Mouse (Mus musculus) limb, embryonic 13.5 days (tissue): ENCODE results near the gene Ecpas. TPM values are rescaled to one million over a fixed set of nuclear protein-coding genes. Genes with fewer than 3 reads are reported as not detected.
A peak's percentile ranks its signal among the peaks of the same experiment; 100 is the strongest.

Experiments
- ATAC-seq: fragments of 200-750 bp; cut with Nextera tagmentation; 2 replicates; pipeline ENCODE4 v1.8.0; 2017; ENCODE audit warnings: low read depth, moderate number of reproducible peaks, moderate TSS enrichment; ENCODE audit not compliant: low FRiP score
- H3K27ac ChIP-seq: fragments of 300-500 bp; sonication (generic); 2 replicates; pipeline ENCODE4 v1.5.1; 2015; ENCODE audit warnings: inconsistent platforms, mild to moderate bottlenecking, moderate library complexity
- H3K27me3 ChIP-seq: fragments of 300-500 bp; sonication (generic); 2 replicates; pipeline ENCODE4 v1.6.1; 2015; ENCODE audit warnings: mild to moderate bottlenecking, inconsistent platforms
- H3K36me3 ChIP-seq: fragments of 300-500 bp; sonication (generic); 2 replicates; pipeline ENCODE4 v1.6.1; 2015; ENCODE audit warnings: inconsistent platforms, mild to moderate bottlenecking, moderate library complexity
- H3K4me1 ChIP-seq: fragments of 300-500 bp; sonication (generic); 2 replicates; pipeline ENCODE4 v1.6.1; 2015; ENCODE audit warnings: inconsistent platforms
- H3K4me2 ChIP-seq: fragments of 300-500 bp; sonication (generic); replicated peaks from 2 replicates; pipeline ENCODE4 v1.6.1; 2015; ENCODE audit warnings: inconsistent platforms, mild to moderate bottlenecking, moderate library complexity
- H3K4me3 ChIP-seq: fragments of 300-500 bp; sonication (generic); 2 replicates; pipeline ENCODE4 v1.5.1; 2015; ENCODE audit warnings: moderate library complexity, mild to moderate bottlenecking, inconsistent platforms
- H3K9ac ChIP-seq: fragments of 300-500 bp; sonication (generic); 2 replicates; pipeline ENCODE4 v1.6.1; 2015; ENCODE audit warnings: mild to moderate bottlenecking, inconsistent platforms
- H3K9me3 ChIP-seq: fragments of 300-500 bp; sonication (generic); 2 replicates; pipeline ENCODE4 v1.6.1; 2016; ENCODE audit warnings: inconsistent platforms
- WGBS: fragments of 180-500 bp; shearing (Covaris S2); methylation state at CpG from one replicate; pipeline ENCODE4 v1.1.7; 2015; 5-methylcytosine and 5-hydroxymethylcytosine counted together
- polyA plus RNA-seq: library from polyadenylated mRNA; unstranded; fragments of >200 nt; fragmentation: Nextera tagmentation; extraction: Ambion mirVana; gene quantifications from 2 replicates; pipeline ENCODE4 v1.2.1, GENCODE M21; 2015

Ecpas gene
- polyA plus RNA-seq, 1 experiment from 2014 or later: 31.6 TPM

GRCm38 (mm10) chr4:58932541-58932940, 20.0 kb upstream of the Ecpas start:
- no peaks in the 10 kb centered on the region for H3K4me1 ChIP-seq
- H3K27ac ChIP-seq: no peak overlapping the region
- H3K9ac ChIP-seq: no peak overlapping the region
- no peak for ATAC-seq
- 60% methylated on average over 6 of the region's 6 CpGs for WGBS
- no peaks in the 10 kb centered on the region for H3K9me3 ChIP-seq
- H3K27me3 ChIP-seq: no peaks in the 10 kb centered on the region
- H3K4me2 ChIP-seq: no peak overlapping the region
- no peak overlapping the region for H3K4me3 ChIP-seq
- H3K36me3 ChIP-seq: no peaks in the 10 kb centered on the region

- peaks cover 8% of the 10 kb centered on the region; the same call in 1 of the 2 replicates for H3K9me3 ChIP-seq
- no peak overlapping the region for H3K4me3 ChIP-seq
- H3K27me3 ChIP-seq: no peaks in the 10 kb centered on the region
- H3K4me2 ChIP-seq: no peak overlapping the region
- H3K27ac ChIP-seq: no peak overlapping the region
- no peak overlapping the region for H3K9ac ChIP-seq
- ATAC-seq: no peak
- no peaks in the 10 kb centered on the region for H3K4me1 ChIP-seq
- 61% methylated on average over 3 of the region's 3 CpGs for WGBS
- H3K36me3 ChIP-seq: no peaks in the 10 kb centered on the region
Observed at GRCm38 (mm10) chr4:58927661-58928060, 15.1 kb upstream of the Ecpas start.

DNA sequence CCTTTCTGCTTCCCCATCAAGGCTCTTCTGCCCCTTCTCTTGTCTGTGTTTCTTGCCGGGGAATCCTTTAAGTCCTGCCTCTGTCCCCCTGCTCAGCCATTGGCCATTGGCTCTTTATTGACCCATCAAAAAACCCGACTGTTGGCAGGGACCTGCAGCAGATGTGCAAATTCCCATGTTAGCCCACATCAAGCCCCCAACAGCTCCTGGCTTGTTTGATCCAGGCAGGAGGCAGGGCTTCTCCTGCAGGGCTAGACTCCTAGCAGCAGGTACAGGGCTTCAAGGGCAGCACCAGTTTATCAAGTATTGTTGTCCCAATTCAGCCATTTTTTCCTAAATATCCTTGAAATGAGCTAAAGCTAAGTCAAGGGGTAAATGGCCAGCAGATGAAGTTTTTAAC, 13.6 kb upstream of the Ecpas start:
- Histone ChIP-seq H3K4me3 (no peak overlapping the region), H3K4me2 (no peak overlapping the region), H3K36me3 (no peaks in the 10 kb centered on the region), H3K9me3 (peaks cover 8% of the 10 kb centered on the region; the same call in 1 of the 2 replicates), H3K4me1 (no peaks in the 10 kb centered on the region), H3K27ac (no peak overlapping the region), H3K9ac (no peak overlapping the region), H3K27me3 (no peaks in the 10 kb centered on the region)
- 13% methylated on average over 2 of the region's 2 CpGs for WGBS
- no peak for ATAC-seq

DNA sequence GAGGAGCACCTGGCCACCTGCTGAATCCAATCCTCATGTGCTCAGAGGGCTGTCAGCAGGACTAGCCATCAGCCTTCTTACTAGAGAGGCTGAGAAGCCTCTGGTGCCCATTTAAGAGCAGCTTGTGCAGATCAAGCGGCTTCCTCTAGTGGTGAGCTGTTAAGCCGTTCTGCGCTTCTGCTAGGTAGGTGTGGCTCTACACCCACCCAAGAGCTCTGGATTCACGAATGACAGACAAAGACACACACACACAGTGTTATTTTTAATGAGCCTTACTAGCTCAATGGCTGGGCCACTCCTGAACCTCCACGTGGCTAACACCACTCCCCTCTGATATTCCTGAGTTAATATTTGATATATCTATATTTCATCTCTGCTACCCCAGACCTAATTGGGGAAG, 13.1 kb upstream of the Ecpas start:
- H3K4me1 ChIP-seq: no peaks in the 10 kb centered on the region
- no peak for ATAC-seq
- H3K9me3 ChIP-seq: peaks cover 8% of the 10 kb centered on the region; the same call in 1 of the 2 replicates
- H3K27me3 ChIP-seq: no peaks in the 10 kb centered on the region
- no peak overlapping the region for H3K9ac ChIP-seq
- H3K4me3 ChIP-seq: no peak overlapping the region
- WGBS: 28% methylated on average over 5 of the region's 5 CpGs
- H3K36me3 ChIP-seq: no peaks in the 10 kb centered on the region
- H3K4me2 ChIP-seq: no peak overlapping the region
- H3K27ac ChIP-seq: no peak overlapping the region

- Histone ChIP-seq H3K36me3 (no peaks in the 10 kb centered on the region), H3K27ac (no peak overlapping the region), H3K27me3 (no peaks in the 10 kb centered on the region), H3K4me1 (no peaks in the 10 kb centered on the region), H3K4me3 (no peak overlapping the region), H3K4me2 (no peak overlapping the region), H3K9me3 (peaks cover 8% of the 10 kb centered on the region; the same call in 1 of the 2 replicates), H3K9ac (no peak overlapping the region)
- 83% methylated on average over 2 of the region's 2 CpGs for WGBS
- ATAC-seq: no peak
Observed at GRCm38 (mm10) chr4:58923933-58924332, 11.4 kb upstream of the Ecpas start.

GRCm38 (mm10) chr4:58915081-58915826, 2.7 kb upstream of the Ecpas start:
- Histone ChIP-seq H3K4me3 (no peak overlapping the region), H3K4me2 (no peak overlapping the region), H3K9me3 (no peaks in the 10 kb centered on the region), H3K27me3 (no peaks in the 10 kb centered on the region), H3K36me3 (no peaks in the 10 kb centered on the region), H3K9ac (no peak overlapping the region), H3K27ac (no peak overlapping the region), H3K4me1 (peaks cover 13% of the 10 kb centered on the region)
- 80% methylated on average over 8 of the region's 8 CpGs for WGBS
- ATAC-seq: no peak

DNA sequence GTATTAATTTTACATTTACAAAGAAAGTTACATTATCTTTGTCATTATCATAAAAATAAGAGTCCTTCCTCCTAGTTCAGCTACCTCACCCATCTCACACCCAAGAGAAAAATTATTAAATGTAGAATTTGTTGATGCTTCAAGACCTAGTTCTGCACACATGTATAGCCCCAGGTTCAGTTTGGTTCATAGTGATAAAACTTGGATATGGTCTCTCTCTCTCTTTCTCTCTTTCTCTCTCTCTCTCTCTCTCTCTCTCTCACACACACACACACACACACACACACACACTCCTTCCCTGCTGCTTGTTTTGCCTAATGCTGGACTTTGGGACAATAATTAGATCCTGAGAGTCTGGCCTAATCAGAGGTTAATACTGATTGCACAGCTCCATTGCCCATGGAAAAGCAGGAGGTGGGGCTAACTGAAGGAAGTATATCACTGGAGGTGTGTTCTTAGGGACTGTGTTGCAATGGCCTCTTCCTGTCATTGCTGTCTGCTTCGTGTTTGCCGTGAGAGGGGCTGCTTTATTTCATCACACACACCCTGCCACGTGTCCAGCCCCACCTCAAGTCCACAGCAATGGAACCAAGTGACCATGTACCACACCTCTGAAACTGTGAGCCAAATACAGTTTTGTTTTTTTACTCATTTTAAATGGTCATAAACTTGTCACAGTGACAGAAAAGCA, 932 bp upstream of the Ecpas start:
- Histone ChIP-seq H3K4me1 (peaks cover 16% of the 10 kb centered on the region), H3K27me3 (no peaks in the 10 kb centered on the region), H3K9ac (no peak overlapping the region; the same call in 1 of the 2 replicates), H3K27ac (no peak overlapping the region), H3K36me3 (no peaks in the 10 kb centered on the region), H3K4me3 (peak overlapping the region; percentile 88), H3K4me2 (peak overlapping the region; percentile 69), H3K9me3 (no peaks in the 10 kb centered on the region; the same call in 1 of the 2 replicates)
- WGBS: 29% methylated on average over 3 of the region's 3 CpGs
- ATAC-seq: no peak

DNA sequence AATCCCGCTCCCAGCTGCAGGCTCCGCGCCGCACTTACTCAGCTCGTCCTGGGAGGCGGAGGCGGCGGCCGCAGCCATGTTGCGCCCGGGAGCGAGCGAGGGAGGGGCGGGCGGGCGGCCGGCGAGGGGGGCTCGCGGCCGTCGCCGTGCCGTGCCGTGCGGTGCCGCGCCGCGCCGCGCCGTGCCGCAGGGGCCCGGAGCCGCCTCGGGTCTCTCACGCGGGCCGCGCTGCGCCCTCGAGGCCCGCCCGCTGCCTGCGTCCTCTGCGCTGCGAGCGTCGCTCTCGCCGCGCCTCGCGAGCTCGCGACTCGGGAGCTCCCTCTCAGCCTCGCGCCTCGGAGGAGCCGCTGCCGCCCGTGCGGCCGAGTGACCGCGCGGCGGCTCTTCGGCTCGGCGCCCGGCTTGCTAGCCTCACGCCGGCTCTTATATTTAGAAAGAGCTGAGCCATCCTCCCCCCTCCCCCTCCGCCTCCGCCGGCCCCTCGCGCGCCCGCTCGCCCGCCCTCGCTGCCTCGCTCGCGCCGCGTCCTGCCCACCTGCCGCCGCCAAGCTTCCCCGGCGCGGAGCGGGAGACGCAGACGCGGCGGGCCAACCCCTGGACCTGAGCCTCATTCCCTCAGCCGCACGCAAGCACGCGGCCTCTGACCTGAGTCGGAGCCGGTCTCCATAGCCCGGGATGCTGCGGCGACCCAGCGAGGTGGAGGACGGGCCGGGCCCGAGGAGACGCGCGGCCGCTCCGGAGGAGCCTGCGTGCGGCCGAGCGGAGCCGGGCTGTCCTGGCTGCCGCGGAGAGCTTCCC, 519 bp downstream of the Ecpas start:
- Histone ChIP-seq H3K4me3 (peak overlapping the region; percentile 88), H3K36me3 (no peaks in the 10 kb centered on the region), H3K27ac (peak overlapping the region; percentile 99), H3K9ac (peak overlapping the region; percentile 94), H3K9me3 (no peaks in the 10 kb centered on the region; the same call in 1 of the 2 replicates), H3K27me3 (no peaks in the 10 kb centered on the region), H3K4me2 (peak overlapping the region; percentile 69), H3K4me1 (peaks cover 16% of the 10 kb centered on the region)
- peak; percentile 73 for ATAC-seq
- under 1% methylated on average over 107 of the region's 126 CpGs for WGBS

DNA sequence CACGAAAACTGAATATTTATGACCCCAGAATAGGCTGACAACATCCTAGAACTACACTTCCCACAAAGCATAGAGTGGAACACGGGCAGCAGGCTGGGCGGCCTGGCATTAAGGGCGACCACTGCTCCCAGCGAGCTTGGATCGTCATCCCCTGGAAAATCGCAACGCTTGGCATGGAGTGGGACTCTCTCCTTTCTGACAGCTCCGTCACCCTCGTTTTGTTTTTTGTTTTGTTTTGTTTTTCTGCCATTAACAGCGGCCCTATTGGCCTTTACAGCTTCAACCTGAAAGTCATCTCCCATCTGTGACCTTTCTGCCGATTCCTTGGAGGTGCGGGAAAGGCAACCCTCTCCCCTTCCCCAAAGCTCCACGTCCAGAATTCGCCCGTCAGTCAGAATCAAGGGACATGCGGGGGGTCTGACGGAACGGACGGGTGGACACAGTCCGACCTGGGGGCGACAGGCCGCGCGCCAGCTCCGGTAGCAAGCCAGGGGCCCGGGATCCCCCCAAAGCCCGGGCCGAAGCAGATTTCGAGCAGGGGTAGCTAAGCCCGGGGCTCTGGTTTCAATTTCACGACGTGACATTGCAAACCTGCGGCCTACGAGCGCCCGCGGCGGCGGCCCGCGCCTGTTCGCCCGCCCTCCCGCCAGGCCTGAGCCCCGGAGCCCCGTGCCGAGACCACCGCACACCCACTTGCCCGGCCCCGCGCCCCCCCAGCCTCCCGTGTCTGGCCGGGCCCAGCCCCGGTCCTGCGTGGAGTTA, 1.3 kb downstream of the Ecpas start:
- no peaks in the 10 kb centered on the region for H3K27me3 ChIP-seq
- no peaks in the 10 kb centered on the region; the same call in 1 of the 2 replicates for H3K9me3 ChIP-seq
- peak overlapping the region; percentile 88 for H3K4me3 ChIP-seq
- peak; percentile 59 for ATAC-seq
- peaks cover 16% of the 10 kb centered on the region for H3K4me1 ChIP-seq
- H3K9ac ChIP-seq: peak overlapping the region; percentile 94
- H3K27ac ChIP-seq: peak overlapping the region; percentile 99
- H3K4me2 ChIP-seq: peak overlapping the region; percentile 69
- WGBS: under 1% methylated on average over 43 of the region's 56 CpGs
- H3K36me3 ChIP-seq: no peaks in the 10 kb centered on the region

GRCm38 (mm10) chr4:58910175-58911068, 2.1 kb downstream of the Ecpas start:
- Histone ChIP-seq H3K4me1 (peaks cover 16% of the 10 kb centered on the region), H3K27me3 (no peaks in the 10 kb centered on the region), H3K4me3 (peak overlapping the region; percentile 88), H3K9ac (peak overlapping the region; percentile 94), H3K36me3 (no peaks in the 10 kb centered on the region), H3K9me3 (no peaks in the 10 kb centered on the region; the same call in 1 of the 2 replicates), H3K27ac (peak overlapping the region; percentile 99; the same call in 1 of the 2 replicates), H3K4me2 (peak overlapping the region; percentile 69)
- ATAC-seq: no peak
- 22% methylated on average over 16 of the region's 16 CpGs for WGBS

GRCm38 (mm10) chr4:58907453-58907852, 5.1 kb downstream of the Ecpas start:
- no peak overlapping the region for H3K27ac ChIP-seq
- H3K9ac ChIP-seq: no peak overlapping the region
- H3K9me3 ChIP-seq: no peaks in the 10 kb centered on the region; the same call in 1 of the 2 replicates
- H3K4me2 ChIP-seq: no peak overlapping the region
- no peak overlapping the region for H3K4me3 ChIP-seq
- no peak for ATAC-seq
- peaks cover 23% of the 10 kb centered on the region for H3K4me1 ChIP-seq
- H3K36me3 ChIP-seq: no peaks in the 10 kb centered on the region
- 93% methylated on average over 1 of the region's 1 CpGs for WGBS
- H3K27me3 ChIP-seq: no peaks in the 10 kb centered on the region
